Mouse (Mus musculus) forebrain, embryonic 15.5 days (tissue): ENCODE measurements at regions not wholly inside any gene's neighbourhood (a gene's known extent, or its start where the extent isn't known, plus 50 kb on each side); places are given as distances from the start of the nearest gene placed in this dataset.

Experiments used
- ATAC-seq: fragments of 200-750 bp; cut with Nextera tagmentation; replicated peaks from 2 replicates; pipeline ENCODE4 v1.8.0; 2017; ENCODE audit warnings: mild to moderate bottlenecking, moderate TSS enrichment, moderate library complexity
- H3K27ac ChIP-seq: fragments of 300-500 bp; sonication (generic); replicated peaks from 2 replicates; pipeline ENCODE4 v1.5.1; 2015; ENCODE audit warnings: mild to moderate bottlenecking, inconsistent platforms
- H3K27me3 ChIP-seq: fragments of 300-500 bp; sonication (generic); 2 replicates; pipeline ENCODE4 v1.6.1; 2015; ENCODE audit warnings: inconsistent platforms
- H3K36me3 ChIP-seq: fragments of 300-500 bp; sonication (generic); 2 replicates; pipeline ENCODE4 v1.6.1; 2015; ENCODE audit warnings: mild to moderate bottlenecking, inconsistent platforms
- H3K4me1 ChIP-seq: fragments of 300-500 bp; sonication (generic); 2 replicates; pipeline ENCODE4 v1.6.1; 2015; ENCODE audit warnings: inconsistent platforms
- H3K4me2 ChIP-seq: fragments of 300-500 bp; sonication (generic); replicated peaks from 2 replicates; pipeline ENCODE4 v1.6.1; 2015; ENCODE audit warnings: mild to moderate bottlenecking, inconsistent platforms
- H3K4me3 ChIP-seq: fragments of 300-500 bp; sonication (generic); 2 replicates; pipeline ENCODE4 v1.5.1; 2015; ENCODE audit warnings: mild to moderate bottlenecking, inconsistent platforms
- H3K9ac ChIP-seq: fragments of 300-500 bp; sonication (generic); replicated peaks from 2 replicates; pipeline ENCODE4 v1.6.1; 2015; ENCODE audit warnings: mild to moderate bottlenecking, inconsistent platforms
- H3K9me3 ChIP-seq: fragments of 300-500 bp; sonication (generic); 2 replicates; pipeline ENCODE4 v1.6.1; 2016; ENCODE audit warnings: inconsistent platforms
- WGBS: fragments of 180-500 bp; shearing (Covaris S2); methylation state at CpG from one replicate; pipeline ENCODE4 v1.1.7; 2015; ENCODE audit warnings: mixed read lengths; 5-methylcytosine and 5-hydroxymethylcytosine counted together

DNA sequence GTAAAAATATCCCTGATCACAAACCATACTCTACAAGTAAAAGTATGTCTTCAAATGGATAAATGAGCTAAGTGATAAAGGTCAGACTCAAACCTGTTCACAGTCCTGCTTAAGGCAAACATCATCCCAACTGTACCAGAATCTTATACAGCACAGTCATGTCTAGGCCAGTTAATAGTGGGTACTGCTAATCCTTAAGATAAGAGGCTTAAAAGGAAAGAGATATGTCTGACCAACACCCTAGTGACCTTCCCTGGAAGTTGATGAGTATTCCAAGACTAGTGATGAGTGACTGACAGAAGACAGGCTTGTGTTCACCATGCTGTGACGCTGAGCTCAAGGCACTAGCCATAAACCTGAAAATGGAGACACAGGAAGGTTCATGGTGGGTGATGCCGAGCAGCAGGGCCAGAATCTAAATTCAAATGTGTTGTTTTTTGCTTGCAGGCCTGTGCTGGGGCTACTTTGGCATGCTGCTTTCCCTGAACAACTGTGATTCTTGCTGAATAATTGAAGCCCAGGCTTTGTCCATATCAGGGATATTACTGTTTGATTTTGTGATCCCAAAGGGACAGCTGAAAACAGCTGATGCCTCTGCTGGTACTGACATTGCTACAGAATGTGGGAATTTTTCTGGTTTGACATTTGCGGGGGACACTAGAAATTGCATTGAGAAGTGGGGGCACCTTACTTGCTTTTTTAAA is 699.9 kb downstream of the 1700064H15Rik start:
- WGBS, result 84% methylated on average over 3 of the region's 3 CpGs
- Histone ChIP-seq H3K4me3 (no peak overlapping the region), H3K9me3 (no peaks in the 10 kb centered on the region), H3K27ac (no peak overlapping the region), H3K4me2 (no peak overlapping the region), H3K36me3 (no peaks in the 10 kb centered on the region), H3K4me1 (0 out of 2 replicates have a peak, but pooled peaks cover 8% of the 10 kb centered on the region), H3K9ac (no peak overlapping the region), H3K27me3 (no peaks in the 10 kb centered on the region)
- ATAC-seq, result no peak

DNA sequence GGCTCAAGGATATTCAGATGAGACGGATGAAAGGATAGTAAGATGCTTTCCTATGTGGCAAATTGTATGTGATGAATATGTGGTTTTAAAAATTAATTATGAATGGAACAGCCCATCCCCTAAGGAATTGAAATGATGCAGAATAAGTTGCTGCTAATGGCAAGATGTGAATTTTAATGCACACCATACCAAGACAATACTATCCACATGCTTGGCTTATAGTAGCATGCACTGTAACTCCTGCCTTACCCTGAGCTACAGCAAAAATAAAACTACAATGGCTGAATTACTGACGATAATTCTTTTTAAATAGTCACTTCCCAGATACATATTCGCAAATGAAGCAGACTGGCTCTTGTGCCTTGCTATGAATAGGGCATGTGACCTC is 699.4 kb downstream of the 1700064H15Rik start:
- Histone ChIP-seq H3K36me3 (no peaks in the 10 kb centered on the region), H3K27me3 (no peaks in the 10 kb centered on the region), H3K4me1 (0 out of 2 replicates have a peak, but pooled peaks cover 8% of the 10 kb centered on the region), H3K4me2 (no peak overlapping the region), H3K9ac (no peak overlapping the region), H3K27ac (no peak overlapping the region), H3K4me3 (no peak overlapping the region), H3K9me3 (no peaks in the 10 kb centered on the region)
- WGBS, result 82% methylated on average over 3 of the region's 3 CpGs
- no peak for ATAC-seq

DNA sequence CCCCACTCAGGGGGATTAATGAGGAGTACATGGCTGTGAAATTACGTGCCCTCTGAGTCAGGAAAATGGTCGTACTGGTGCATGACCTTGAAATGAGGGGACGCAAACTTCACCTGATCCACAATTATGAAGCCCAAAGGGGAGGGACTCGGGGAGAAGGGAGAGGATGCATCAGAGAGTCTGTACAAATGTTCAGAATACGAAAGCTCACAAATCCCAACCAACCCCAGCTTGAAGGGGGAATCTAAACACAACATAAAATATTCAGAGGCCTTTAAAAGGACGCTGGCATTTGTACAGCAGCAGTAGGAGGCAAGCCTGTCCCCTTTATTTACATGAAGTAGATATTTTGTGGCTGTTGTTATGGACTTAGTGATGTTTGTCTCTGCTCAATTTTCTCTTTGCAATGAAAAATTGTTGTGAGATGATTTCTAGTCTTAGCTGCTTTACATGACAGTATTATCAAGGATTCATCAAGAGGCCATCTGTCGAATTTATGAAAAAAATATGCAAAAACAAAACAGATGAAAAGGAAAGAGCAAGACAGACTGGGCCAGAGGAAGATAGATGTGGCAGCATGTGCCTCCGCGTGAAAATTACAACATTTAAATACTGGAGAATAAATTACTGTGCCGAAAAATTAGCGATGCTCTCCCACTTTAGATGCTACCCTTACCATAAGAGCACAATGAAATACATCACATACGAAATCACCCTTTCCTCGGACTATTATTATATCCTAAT is 695.3 kb downstream of the 1700064H15Rik start:
- ATAC-seq, result peak; percentile 73

DNA sequence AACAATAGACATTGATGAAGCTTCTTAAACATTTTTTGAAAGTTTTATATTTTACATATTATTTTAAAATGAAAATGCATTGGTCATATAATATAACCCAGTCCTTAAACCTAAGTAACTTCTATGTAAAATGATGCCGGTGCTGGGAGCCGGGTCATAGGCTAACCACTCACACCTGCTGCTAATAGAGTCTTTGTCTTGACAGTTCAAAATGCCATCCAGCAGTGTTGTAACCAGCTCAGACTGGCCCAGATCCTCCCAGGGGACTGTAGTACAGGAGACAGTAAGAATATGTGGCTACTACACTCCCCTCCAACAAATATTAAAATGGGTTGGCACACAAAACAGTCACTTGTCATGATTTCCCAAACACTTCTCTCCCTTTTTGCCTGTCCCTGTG is 693.6 kb downstream of the 1700064H15Rik start:
- Histone ChIP-seq H3K27me3 (no peaks in the 10 kb centered on the region), H3K9me3 (no peaks in the 10 kb centered on the region), H3K27ac (no peak overlapping the region), H3K36me3 (no peaks in the 10 kb centered on the region), H3K4me1 (0 out of 2 replicates have a peak, but pooled peaks cover 8% of the 10 kb centered on the region), H3K9ac (no peak overlapping the region), H3K4me2 (no peak overlapping the region), H3K4me3 (no peak overlapping the region)
- ATAC-seq, result no peak
- WGBS, result 90% methylated on average over 2 of the region's 2 CpGs

More for the DNA sequence above, 695.3 kb downstream of the 1700064H15Rik start:
- peak overlapping the region; percentile 88 for H3K27ac ChIP-seq
- H3K4me2 ChIP-seq, result no peak overlapping the region
- H3K4me3 ChIP-seq, result no peak overlapping the region
- 0 out of 2 replicates have a peak, but pooled peaks cover 8% of the 10 kb centered on the region for H3K4me1 ChIP-seq
- no peaks in the 10 kb centered on the region for H3K27me3 ChIP-seq
- 52% methylated on average over 13 of the region's 13 CpGs for WGBS
- H3K9me3 ChIP-seq, result no peaks in the 10 kb centered on the region
- H3K36me3 ChIP-seq, result no peaks in the 10 kb centered on the region
- no peak overlapping the region for H3K9ac ChIP-seq

DNA sequence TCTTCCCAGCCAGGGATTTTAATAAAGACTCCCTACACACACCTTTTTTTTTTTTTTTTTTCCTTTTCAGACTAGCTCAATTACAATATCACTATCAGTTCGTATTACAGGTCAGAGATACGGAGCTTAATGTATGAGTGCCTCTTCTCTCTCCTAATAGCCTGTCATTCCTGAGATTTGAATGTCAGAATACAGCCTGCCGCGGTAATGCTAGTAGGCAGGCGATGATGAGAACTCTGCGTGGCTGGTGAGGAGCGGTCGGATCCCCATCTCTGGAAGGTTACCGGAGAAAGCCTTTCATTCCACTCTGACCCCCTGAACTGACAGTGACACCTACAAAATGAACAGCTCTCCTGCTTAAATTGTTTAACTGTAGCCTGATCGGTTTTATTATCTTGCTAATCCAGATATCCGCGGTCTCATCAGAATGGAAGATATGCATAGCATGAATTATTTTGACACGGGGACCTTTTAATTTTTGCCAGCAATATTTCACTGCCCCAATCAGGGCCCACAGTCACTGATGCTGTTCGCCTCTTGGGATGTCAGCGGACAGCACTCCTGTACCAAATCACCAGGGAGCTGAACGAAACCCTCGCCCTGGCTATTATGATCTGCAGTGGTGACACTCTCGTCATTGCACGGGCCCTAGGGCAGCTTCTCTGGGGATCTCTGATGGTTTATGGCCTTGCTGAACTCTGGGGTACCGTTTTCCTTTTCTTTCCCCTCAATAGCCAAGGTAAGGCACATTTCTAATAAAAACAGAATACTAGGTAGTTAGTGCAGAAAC is 690.9 kb downstream of the 1700064H15Rik start:
- no peak overlapping the region for H3K27ac ChIP-seq
- H3K9me3 ChIP-seq, result no peaks in the 10 kb centered on the region
- 79% methylated on average over 20 of the region's 20 CpGs for WGBS
- H3K27me3 ChIP-seq, result no peaks in the 10 kb centered on the region
- H3K4me3 ChIP-seq, result no peak overlapping the region
- ATAC-seq, result no peak
- H3K36me3 ChIP-seq, result no peaks in the 10 kb centered on the region
- no peak overlapping the region for H3K9ac ChIP-seq
- peaks cover 20% of the 10 kb centered on the region for H3K4me1 ChIP-seq
- H3K4me2 ChIP-seq, result no peak overlapping the region

DNA sequence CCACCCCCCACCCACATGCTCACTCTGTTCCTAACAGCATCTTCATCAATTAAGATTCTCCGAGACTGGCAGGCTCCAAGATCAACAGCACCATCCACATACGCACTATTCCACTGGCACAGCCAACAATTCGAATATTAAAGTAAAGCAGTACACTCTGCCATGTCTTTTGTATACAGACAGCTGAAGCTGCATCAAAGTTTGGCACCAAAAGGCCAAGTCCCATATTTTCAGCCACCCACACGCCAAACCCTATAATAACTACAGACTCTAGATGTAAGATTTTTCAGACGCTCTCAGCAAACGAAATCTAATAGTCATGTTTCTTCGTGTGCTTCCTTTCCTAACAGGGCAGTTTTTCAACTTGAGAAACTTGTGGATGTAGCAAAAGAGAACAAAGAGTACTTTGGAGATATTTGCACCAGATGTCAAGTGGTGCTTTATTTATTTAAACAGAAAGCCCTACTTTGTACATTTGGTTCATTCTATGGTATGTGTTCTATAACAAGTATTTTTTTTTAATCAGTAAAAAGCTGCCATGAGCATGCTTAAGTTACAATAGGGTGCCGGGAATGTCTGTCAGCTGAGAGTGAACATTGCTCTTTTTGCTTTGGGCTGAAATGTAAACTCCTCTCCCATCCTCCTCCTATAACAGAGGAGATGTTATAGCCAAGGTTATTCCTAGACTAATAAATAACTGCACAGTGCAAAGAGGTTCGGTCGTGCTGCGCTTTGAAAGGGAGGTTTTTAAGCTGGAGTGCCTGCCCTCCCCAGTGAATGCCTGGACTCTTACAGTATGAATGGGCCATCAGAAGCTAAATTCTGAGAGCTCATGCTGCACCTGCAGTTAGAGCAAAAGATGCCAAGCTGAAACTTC is 686.9 kb downstream of the 1700064H15Rik start:
- H3K36me3 ChIP-seq, result no peaks in the 10 kb centered on the region
- no peak overlapping the region for H3K4me3 ChIP-seq
- H3K27me3 ChIP-seq, result no peaks in the 10 kb centered on the region
- H3K4me1 ChIP-seq, result peaks cover 13% of the 10 kb centered on the region
- no peaks in the 10 kb centered on the region for H3K9me3 ChIP-seq
- 53% methylated on average over 11 of the region's 11 CpGs for WGBS
- H3K4me2 ChIP-seq, result no peak overlapping the region
- peak; percentile 91 for ATAC-seq
- H3K9ac ChIP-seq, result no peak overlapping the region
- H3K27ac ChIP-seq, result peak overlapping the region; percentile 70

DNA sequence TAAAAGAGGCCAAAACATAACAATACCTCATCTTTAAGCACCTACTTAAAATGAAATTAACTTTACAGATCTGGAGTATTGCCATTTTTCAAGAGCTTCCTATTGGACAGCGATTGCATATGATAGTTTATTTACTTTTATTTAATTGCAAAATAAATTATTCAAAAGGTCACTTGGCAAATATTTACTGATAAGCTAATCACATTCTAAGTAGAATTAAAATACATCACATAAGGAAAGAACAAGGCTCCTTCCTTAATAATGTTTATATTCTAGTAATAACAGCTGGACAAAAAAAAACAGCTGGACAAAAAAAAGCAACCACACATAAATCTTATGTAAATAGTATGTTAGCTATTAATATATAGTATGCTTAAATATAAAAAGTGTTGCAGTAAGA is 668.1 kb downstream of the 1700064H15Rik start:
- no peaks in the 10 kb centered on the region for H3K27me3 ChIP-seq
- H3K4me2 ChIP-seq, result no peak overlapping the region
- no peaks in the 10 kb centered on the region for H3K9me3 ChIP-seq
- ATAC-seq, result no peak
- H3K4me3 ChIP-seq, result no peak overlapping the region
- no peak overlapping the region for H3K27ac ChIP-seq
- H3K9ac ChIP-seq, result no peak overlapping the region
- 91% methylated on average over 1 of the region's 1 CpGs for WGBS
- no peaks in the 10 kb centered on the region for H3K36me3 ChIP-seq
- H3K4me1 ChIP-seq, result no peaks in the 10 kb centered on the region

DNA sequence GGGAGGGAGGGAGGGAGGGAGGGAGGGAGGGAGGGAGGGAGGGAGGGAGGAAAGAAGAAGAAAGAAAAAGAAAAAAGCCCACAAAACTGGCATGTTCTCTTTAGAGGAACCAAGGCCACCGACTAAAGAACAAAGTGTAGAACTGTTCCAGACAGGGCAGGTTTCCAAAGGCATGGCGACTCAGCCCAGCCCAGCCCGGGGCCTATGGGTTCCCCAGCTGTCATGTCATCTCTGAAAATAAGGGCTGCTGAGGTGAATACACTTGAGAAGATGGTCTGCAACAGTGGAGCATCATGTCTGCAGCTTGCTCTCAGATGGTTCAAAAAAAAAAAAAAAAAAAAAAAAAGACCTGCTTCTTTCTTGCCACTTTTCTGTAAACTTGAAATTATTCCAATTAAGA is 639.8 kb downstream of the 1700064H15Rik start:
- no peaks in the 10 kb centered on the region for H3K27me3 ChIP-seq
- H3K4me2 ChIP-seq, result no peak overlapping the region
- WGBS, result 41% methylated on average over 3 of the region's 3 CpGs
- H3K4me3 ChIP-seq, result no peak overlapping the region
- H3K9ac ChIP-seq, result no peak overlapping the region
- H3K9me3 ChIP-seq, result no peaks in the 10 kb centered on the region
- no peaks in the 10 kb centered on the region for H3K36me3 ChIP-seq
- peaks cover 11% of the 10 kb centered on the region for H3K4me1 ChIP-seq
- no peak for ATAC-seq
- no peak overlapping the region for H3K27ac ChIP-seq

DNA sequence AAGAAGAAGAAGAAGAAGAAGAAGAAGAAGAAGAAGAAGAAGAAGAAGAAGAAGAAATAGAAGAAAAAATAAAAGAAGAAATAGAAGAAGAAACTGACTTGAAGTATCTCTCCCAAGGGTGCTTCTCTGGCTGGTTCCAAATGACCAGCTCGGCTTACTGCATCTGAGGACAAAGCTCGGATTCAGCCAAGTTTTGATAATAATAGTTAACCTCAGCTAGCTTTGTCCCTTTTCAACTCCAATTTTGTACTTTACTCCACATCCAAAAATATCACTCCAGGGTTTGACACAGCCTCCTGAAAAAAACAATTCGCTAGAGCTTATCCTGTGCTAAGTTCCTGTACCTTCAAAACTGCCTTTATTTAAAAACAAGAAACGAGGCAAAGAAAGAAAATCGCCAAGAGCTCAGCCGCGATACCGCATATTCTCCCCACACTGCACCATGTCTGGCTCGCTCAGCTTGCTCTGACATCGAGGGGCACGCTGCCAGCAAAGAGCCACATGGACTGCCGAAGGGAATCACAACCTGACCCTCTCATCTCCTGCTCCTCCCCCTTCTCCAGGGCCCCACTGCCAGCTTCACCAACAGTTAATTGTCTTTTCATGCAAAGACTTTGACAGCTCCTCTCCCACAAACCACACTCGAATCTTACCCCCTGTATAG is 638.8 kb downstream of the 1700064H15Rik start:
- peak; percentile 90 for ATAC-seq
- Histone ChIP-seq H3K27ac (peak overlapping the region; percentile 32), H3K4me1 (peaks cover 11% of the 10 kb centered on the region), H3K36me3 (no peaks in the 10 kb centered on the region), H3K4me3 (no peak overlapping the region), H3K9ac (no peak overlapping the region), H3K9me3 (no peaks in the 10 kb centered on the region), H3K27me3 (no peaks in the 10 kb centered on the region), H3K4me2 (0 out of 2 replicates have a peak overlapping the region, but pooled peaks have one; percentile 2)
- WGBS, result 44% methylated on average over 13 of the region's 13 CpGs

DNA sequence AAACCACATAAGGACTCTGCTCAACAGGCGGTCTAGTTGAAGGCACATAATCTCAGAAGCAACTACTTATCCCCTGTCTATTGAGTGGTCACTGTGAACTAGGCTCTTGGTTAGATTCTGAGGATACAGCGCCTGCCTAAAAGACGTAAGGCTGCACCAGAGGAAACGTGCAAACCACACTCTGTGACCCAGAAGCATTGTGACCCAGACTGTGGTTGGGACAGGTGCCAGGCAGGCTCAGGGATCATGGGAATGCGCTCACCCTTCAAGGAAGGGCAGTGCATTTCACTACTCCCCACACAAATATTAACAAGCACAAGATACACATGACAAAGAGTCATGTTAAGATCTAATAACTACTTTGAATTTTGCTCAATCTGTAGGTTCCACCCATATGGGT is 628.3 kb downstream of the 1700064H15Rik start:
- no peak overlapping the region for H3K4me2 ChIP-seq
- H3K4me3 ChIP-seq, result no peak overlapping the region
- no peaks in the 10 kb centered on the region for H3K27me3 ChIP-seq
- H3K4me1 ChIP-seq, result peaks cover 10% of the 10 kb centered on the region
- H3K27ac ChIP-seq, result no peak overlapping the region
- WGBS, result 80% methylated on average over 5 of the region's 5 CpGs
- ATAC-seq, result no peak
- no peaks in the 10 kb centered on the region for H3K36me3 ChIP-seq
- no peaks in the 10 kb centered on the region for H3K9me3 ChIP-seq
- H3K9ac ChIP-seq, result no peak overlapping the region

DNA sequence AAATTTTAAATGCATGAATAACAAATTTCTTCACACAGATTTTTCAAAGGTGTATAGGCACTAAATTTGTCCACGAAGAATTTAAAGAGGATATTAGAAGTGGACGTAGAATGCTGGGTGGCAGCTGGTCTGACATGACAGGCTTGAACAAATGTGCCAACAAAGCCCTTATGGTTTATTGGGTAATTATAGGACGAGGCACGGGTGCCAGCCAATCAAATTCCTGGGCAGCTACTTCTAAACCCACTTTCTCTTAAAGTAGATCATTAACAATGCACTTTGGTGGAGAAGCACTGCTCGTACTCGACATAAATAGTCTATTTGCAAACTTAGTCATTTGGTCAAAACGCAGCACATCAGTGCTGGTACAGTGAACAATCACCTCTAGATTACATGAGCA is 626.4 kb downstream of the 1700064H15Rik start:
- no peaks in the 10 kb centered on the region for H3K36me3 ChIP-seq
- no peaks in the 10 kb centered on the region for H3K9me3 ChIP-seq
- no peak overlapping the region for H3K27ac ChIP-seq
- no peaks in the 10 kb centered on the region for H3K27me3 ChIP-seq
- ATAC-seq, result 0 out of 2 replicates have a peak, but pooled peaks have one; percentile 32
- no peak overlapping the region for H3K4me3 ChIP-seq
- H3K4me1 ChIP-seq, result peaks cover 10% of the 10 kb centered on the region
- no peak overlapping the region for H3K4me2 ChIP-seq
- 28% methylated on average over 7 of the region's 7 CpGs for WGBS
- no peak overlapping the region for H3K9ac ChIP-seq
